Mouse (Mus musculus) 3T3-L1 (cell line): Measurements from ENCODE around the gene Aunip.
A peak's percentile ranks its signal among the peaks of the same experiment; 100 is the strongest.

ENCODE experiments used
- DNase-seq: peaks from one replicate; pipeline ENCODE4 v3.0.0-alpha.2; 2015; ENCODE audit warnings: low read depth, low spot score

Gene Aunip

DNA sequence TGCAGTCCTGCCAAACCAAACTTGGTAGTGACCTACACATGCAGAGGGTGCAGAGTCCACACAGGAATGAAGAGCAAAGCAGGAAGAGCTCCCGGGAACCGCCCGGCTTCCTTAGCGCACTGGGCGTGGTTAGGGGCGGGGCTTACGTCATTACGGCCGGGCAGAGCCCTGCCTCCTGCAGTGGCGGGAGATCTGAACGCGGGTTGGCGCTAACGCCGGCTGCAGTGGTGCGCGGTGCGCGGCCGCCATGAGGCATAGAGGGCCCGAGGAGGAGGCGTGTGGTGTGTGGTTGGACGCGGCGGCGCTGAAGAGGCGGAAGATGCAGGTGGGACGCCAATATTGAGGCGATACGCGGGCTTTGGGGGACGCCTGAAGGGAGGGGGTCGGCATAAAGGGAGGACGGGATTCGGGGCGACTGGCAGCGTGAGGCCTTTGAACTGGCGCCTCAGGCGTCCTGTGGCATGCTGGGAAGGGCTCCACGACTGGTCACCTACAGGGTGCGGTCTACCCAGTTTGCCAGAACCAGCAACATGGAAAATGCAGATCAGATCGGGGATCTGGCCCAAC, at the start of gene Aunip:
Gene Aunip, plus strand, starts transcription at position 155 of the 567 bp plus-strand sequence.
- peak; percentile 88 for DNase-seq

- DNase-seq: no peak
Observed at GRCm38 (mm10) chr4:134461252-134461651, 49.5 kb upstream of the Aunip start.

- no peak for DNase-seq
Observed at GRCm38 (mm10) chr4:134465789-134466188, 45.0 kb upstream of the Aunip start.

- no peak for DNase-seq
Observed at GRCm38 (mm10) chr4:134466381-134467262, 44.2 kb upstream of the Aunip start.

- peak; percentile 24 for DNase-seq
Observed at GRCm38 (mm10) chr4:134467435-134468214, 43.2 kb upstream of the Aunip start.

DNA sequence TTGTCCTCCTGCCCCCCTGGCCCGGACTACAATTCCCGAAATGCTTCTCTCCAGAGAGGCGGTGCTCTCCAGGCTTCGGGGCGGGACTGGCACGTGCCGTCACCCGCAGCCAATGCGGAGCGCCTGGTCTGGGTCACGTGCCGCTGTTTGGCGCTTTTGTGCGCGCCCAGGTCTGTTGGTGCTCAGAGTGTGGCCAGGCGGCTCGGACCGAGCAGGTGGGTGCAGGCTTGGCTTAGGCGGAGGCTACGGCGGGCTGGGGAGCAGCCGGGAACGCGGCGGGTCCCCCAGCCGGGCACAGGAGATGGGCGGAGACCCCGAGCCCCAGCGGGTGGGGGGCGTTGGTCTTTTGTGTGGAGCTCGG, 42.6 kb upstream of the Aunip start, which contains the start of gene Stmn1:
Gene Stmn1, plus strand, starts transcription at position 106 of the 361 bp plus-strand sequence.
- peak; percentile 95 for DNase-seq

GRCm38 (mm10) chr4:134468578-134469266, 42.1 kb upstream of the Aunip start:
- peak; percentile 88 for DNase-seq

GRCm38 (mm10) chr4:134469341-134469796, 41.4 kb upstream of the Aunip start:
- DNase-seq: peak; percentile 39

- DNase-seq: no peak
Observed at GRCm38 (mm10) chr4:134469985-134470384, 40.8 kb upstream of the Aunip start.

GRCm38 (mm10) chr4:134471469-134471868, 39.3 kb upstream of the Aunip start:
- peak; percentile 55 for DNase-seq

DNA sequence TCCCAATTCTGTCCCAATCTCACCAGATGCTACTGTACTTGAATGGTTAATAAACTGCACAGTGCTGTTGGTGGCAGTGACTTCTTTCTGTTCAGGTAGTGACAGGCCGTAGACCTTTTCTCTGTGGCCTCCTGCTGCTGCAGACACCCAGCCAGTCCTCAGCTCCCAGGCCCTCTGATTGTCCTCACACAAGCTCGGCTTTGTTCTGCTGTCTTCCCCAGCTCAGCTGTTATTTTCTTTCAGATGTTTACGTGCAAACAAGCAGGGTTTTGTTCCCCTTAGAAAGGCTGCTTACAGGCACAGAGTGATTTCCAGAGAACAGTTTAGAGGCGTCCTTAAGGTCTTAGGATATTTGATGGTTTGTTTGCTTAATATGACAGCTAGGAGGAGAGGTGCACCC, 37.0 kb upstream of the Aunip start:
- DNase-seq: no peak

DNA sequence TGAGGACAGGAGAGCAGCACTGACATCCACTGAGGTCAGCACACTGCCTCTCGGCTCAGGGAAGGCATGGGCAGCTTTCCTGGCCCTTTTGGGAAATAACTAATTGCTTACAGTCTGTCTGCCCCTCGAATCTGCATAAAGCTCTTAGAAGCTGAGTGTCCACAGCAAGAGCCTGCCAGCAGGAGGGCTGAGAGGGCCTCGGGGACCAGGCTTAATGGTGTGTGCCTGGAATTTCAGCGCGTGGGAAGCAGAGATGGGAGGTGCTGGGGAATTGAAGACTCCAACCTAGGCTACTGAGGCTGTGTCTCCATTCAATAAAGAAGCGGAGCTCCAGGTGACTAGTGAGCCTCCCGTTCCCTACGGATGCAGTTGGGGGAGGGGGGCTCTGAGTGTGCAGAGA, 36.6 kb upstream of the Aunip start:
- no peak for DNase-seq

GRCm38 (mm10) chr4:134476899-134477298, 33.9 kb upstream of the Aunip start:
- DNase-seq: no peak

DNA sequence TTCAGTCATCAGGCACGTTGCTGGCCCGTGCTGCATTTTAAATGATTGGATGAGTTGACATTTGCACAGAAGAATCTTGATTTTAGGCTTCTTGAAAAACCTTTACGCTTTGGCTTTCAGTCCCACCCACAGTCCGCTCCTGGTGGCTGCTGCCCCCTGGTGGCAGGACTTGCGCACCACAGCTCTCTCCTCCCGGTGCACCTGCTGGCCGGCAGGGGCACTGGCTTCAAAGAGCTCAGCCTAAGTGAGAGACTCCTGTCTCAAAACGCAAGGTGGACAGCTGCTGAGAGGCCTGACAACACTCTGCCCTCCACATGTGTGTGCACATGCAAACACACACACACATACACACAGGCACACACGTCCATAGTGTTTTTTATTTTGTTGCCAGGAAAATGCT, 32.8 kb upstream of the Aunip start:
- DNase-seq: peak; percentile 82

- DNase-seq: no peak
Observed at GRCm38 (mm10) chr4:134479839-134480238, 31.0 kb upstream of the Aunip start.

GRCm38 (mm10) chr4:134480864-134481263, 29.9 kb upstream of the Aunip start:
- DNase-seq: peak; percentile 75

- DNase-seq: no peak
Observed at GRCm38 (mm10) chr4:134481270-134481669, 29.5 kb upstream of the Aunip start.

DNA sequence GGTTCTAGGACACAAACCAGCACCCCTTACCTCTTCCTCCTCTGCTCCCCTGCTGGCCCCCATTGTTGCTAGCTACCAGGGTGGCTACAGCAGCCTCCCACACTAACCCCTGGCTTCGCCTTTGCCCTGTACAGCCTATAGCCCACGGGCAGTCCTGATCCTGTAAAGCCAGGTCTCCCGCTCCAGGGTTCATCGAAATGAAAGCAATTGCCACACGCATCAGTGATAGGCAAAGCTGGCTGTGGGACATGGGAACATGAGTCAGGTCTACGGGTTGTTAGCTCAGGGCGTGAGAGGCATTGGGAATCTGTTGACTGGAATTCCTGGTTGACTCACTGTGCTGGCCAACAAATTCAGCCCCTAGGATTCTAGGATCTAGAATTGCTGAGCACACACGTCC, 28.4 kb upstream of the Aunip start:
- DNase-seq: peak; percentile 84

DNA sequence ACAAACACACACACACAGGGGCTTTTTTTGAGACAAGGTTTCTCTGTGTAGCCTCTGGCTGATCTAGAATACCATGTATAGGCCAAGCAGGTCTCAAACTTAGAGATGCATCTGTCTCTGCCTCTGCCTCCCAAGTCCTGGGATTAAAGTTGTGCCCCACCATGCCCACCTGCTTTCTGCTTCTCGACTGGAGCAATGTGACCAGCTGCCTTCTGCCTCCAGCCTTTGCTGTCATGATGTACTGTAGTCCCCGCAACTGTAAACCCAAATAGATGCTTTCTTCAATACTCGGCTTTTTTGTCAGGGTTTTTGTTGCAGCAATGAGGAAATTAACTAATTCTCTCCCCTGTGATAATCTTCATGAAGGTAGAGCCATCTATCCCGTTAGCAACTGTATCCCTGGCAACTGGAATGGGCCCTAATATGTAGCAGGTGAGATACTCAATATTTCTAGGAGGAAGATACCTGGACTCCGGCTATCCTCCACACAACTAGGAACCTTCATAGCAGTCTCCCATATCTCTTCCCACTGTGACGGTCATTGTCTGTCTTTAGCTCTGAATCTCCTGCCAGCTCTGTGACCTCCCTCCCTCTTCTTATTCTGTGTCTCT, 27.6 kb upstream of the Aunip start:
- no peak for DNase-seq

DNA sequence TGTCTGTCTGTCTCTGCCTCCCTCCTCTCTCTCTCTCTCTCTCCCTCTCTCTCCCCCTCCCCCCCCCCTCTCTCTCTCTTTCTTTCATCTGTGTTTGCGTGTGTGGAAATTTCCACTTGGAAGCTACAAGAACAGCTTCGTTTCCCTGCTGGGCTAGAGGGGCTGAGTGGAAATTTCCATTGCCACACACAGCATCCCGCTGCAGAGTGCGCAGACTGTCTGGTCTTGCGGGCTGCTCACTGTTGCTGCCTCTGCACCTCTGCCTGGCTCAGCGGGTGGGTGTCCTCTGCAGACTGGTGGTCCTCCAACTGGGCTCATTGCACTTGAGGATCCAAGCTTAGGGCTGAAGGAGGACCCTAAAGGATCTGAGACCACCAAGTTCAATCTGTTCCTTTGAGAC, 27.1 kb upstream of the Aunip start:
- DNase-seq: no peak

DNA sequence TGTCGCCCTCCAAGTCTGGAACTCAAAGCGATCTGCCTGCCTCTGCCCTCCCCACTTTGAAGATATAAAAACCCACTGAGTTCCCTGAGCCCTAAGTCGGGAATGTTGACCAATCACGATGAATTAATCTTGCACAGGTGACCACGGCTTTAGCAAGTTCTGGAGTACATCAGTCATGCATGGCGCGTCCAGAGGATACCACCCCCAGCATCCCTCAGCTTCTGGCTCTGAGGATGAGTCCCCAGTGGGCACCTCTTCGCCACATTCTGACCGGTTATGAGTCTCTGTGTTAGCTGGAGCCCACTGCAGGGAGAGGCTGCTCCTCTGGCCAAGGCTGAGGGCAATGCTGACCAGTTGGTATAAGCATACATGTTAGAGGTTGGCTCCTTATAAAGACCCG, 26.6 kb upstream of the Aunip start:
- no peak for DNase-seq
